Mouse (Mus musculus): Measurements from ENCODE around the gene 1600002K03Rik. TPM values are rescaled to one million over a fixed set of nuclear protein-coding genes. Genes with fewer than 3 reads are reported as not detected.
A peak's percentile ranks its signal among the peaks of the same experiment; 100 is the strongest.

The 1600002K03Rik gene
- polyA plus RNA-seq, 1 experiment from 2014 or later = 11.0 TPM

GRCm38 (mm10) chr10:80150226-80151210 lies 22.2 kb upstream of the 1600002K03Rik start:
- DNase-seq (ENCODE audit: low spot score) (peak; percentile 81), ATAC-seq (ENCODE audit: low read depth) (no peak)
- H3K9me3 ChIP-seq (ENCODE audit: control insufficient read depth, low read length) = no peaks in the 10 kb centered on the region
- H3K4me1 ChIP-seq (ENCODE audit: control insufficient read depth, insufficient read depth, low read length) = peaks cover 18% of the 10 kb centered on the region
- H3K36me3 ChIP-seq (ENCODE audit: control insufficient read depth, insufficient read depth, low read length) = peaks cover 60% of the 10 kb centered on the region
- H3K4me2 ChIP-seq (ENCODE audit: low read depth, low read length) = peak overlapping the region; percentile 93
- peak overlapping the region; percentile 98 for H3K27ac ChIP-seq (replicated peaks; ENCODE audit: low read depth, low read length)
- H3K27me3 ChIP-seq (replicated peaks; ENCODE audit: control insufficient read depth, insufficient read depth, low read length) = no peaks in the 10 kb centered on the region
- under 1% methylated on average over 32 of the region's 71 CpGs for WGBS
- H3K4me3 ChIP-seq (ENCODE audit: low read depth, low read length) = peak overlapping the region; percentile 85
- peak overlapping the region; percentile 98 for H3K9ac ChIP-seq (ENCODE audit: low read depth, low read length)

- Histone ChIP-seq H3K9ac (ENCODE audit: low read depth, low read length) (peak overlapping the region; percentile 98), H3K4me1 (ENCODE audit: control insufficient read depth, insufficient read depth, low read length) (peaks cover 22% of the 10 kb centered on the region), H3K27me3 (replicated peaks; ENCODE audit: control insufficient read depth, insufficient read depth, low read length) (no peaks in the 10 kb centered on the region), H3K4me2 (ENCODE audit: low read depth, low read length) (peak overlapping the region; percentile 93), H3K36me3 (ENCODE audit: control insufficient read depth, insufficient read depth, low read length) (peaks cover 62% of the 10 kb centered on the region), H3K4me3 (ENCODE audit: low read depth, low read length) (peak overlapping the region; percentile 85), H3K9me3 (ENCODE audit: control insufficient read depth, low read length) (no peaks in the 10 kb centered on the region), H3K27ac (replicated peaks; ENCODE audit: low read depth, low read length) (peak overlapping the region; percentile 98)
- ATAC-seq (ENCODE audit: low read depth) = no peak
- under 1% methylated on average over 18 of the region's 26 CpGs for WGBS
- peak; percentile 67 for DNase-seq (ENCODE audit: low spot score)
Measured at GRCm38 (mm10) chr10:80151211-80152034, 21.3 kb upstream of the 1600002K03Rik start.

GRCm38 (mm10) chr10:80152071-80152872 lies 20.5 kb upstream of the 1600002K03Rik start:
- Histone ChIP-seq H3K4me2 (ENCODE audit: low read depth, low read length) (peak overlapping the region; percentile 93), H3K9me3 (ENCODE audit: control insufficient read depth, low read length) (no peaks in the 10 kb centered on the region), H3K9ac (ENCODE audit: low read depth, low read length) (peak overlapping the region; percentile 98), H3K27ac (replicated peaks; ENCODE audit: low read depth, low read length) (peak overlapping the region; percentile 98), H3K27me3 (replicated peaks; ENCODE audit: control insufficient read depth, insufficient read depth, low read length) (no peaks in the 10 kb centered on the region), H3K4me3 (ENCODE audit: low read depth, low read length) (peak overlapping the region; percentile 85), H3K4me1 (ENCODE audit: control insufficient read depth, insufficient read depth, low read length) (peaks cover 23% of the 10 kb centered on the region), H3K36me3 (ENCODE audit: control insufficient read depth, insufficient read depth, low read length) (peaks cover 71% of the 10 kb centered on the region)
- WGBS = 3% methylated on average over 13 of the region's 15 CpGs
- DNase-seq (ENCODE audit: low spot score) (peak; percentile 79), ATAC-seq (ENCODE audit: low read depth) (no peak)

- Histone ChIP-seq H3K4me2 (ENCODE audit: low read depth, low read length) (peak overlapping the region; percentile 93), H3K9me3 (ENCODE audit: control insufficient read depth, low read length) (no peaks in the 10 kb centered on the region), H3K27ac (replicated peaks; ENCODE audit: low read depth, low read length) (peak overlapping the region; percentile 98), H3K4me1 (ENCODE audit: control insufficient read depth, insufficient read depth, low read length) (peaks cover 23% of the 10 kb centered on the region), H3K36me3 (ENCODE audit: control insufficient read depth, insufficient read depth, low read length) (peaks cover 75% of the 10 kb centered on the region), H3K27me3 (replicated peaks; ENCODE audit: control insufficient read depth, insufficient read depth, low read length) (no peaks in the 10 kb centered on the region), H3K9ac (ENCODE audit: low read depth, low read length) (peak overlapping the region; percentile 98), H3K4me3 (ENCODE audit: low read depth, low read length) (peak overlapping the region; percentile 85)
- whole genome bisulfite sequencing = 16% methylated on average over 3 of the region's 3 CpGs
- no peak for ATAC-seq (ENCODE audit: low read depth)
- DNase-seq (ENCODE audit: low spot score) = no peak
Measured at GRCm38 (mm10) chr10:80152873-80153260, 19.9 kb upstream of the 1600002K03Rik start.

- no peaks in the 10 kb centered on the region for H3K27me3 ChIP-seq (replicated peaks; ENCODE audit: control insufficient read depth, insufficient read depth, low read length)
- no peak for DNase-seq (ENCODE audit: low spot score)
- 82% methylated on average over 17 of the region's 19 CpGs for WGBS
- peak overlapping the region; percentile 14; the same call in 1 of the 2 replicates for H3K4me3 ChIP-seq (ENCODE audit: low read depth, low read length)
- peak overlapping the region; percentile 11; the same call in 1 of the 2 replicates for H3K9ac ChIP-seq (ENCODE audit: low read depth, low read length)
- no peak for ATAC-seq (ENCODE audit: low read depth)
- H3K4me2 ChIP-seq (ENCODE audit: low read depth, low read length) = peak overlapping the region; percentile 93; the same call in 1 of the 2 replicates
- H3K27ac ChIP-seq (replicated peaks; ENCODE audit: low read depth, low read length) = peak overlapping the region; percentile 25; the same call in 1 of the 2 replicates
- H3K36me3 ChIP-seq (ENCODE audit: control insufficient read depth, insufficient read depth, low read length) = peaks cover 75% of the 10 kb centered on the region
- no peaks in the 10 kb centered on the region for H3K9me3 ChIP-seq (ENCODE audit: control insufficient read depth, low read length)
- peaks cover 28% of the 10 kb centered on the region for H3K4me1 ChIP-seq (ENCODE audit: control insufficient read depth, insufficient read depth, low read length)
Measured at GRCm38 (mm10) chr10:80153713-80154112, 19.0 kb upstream of the 1600002K03Rik start.

GRCm38 (mm10) chr10:80154384-80154783 lies 18.4 kb upstream of the 1600002K03Rik start:
- 0 out of 2 replicates have a peak overlapping the region, but pooled peaks have one; percentile 23 for H3K9ac ChIP-seq (ENCODE audit: low read depth, low read length)
- peaks cover 34% of the 10 kb centered on the region for H3K4me1 ChIP-seq (ENCODE audit: control insufficient read depth, insufficient read depth, low read length)
- no peak overlapping the region for H3K4me3 ChIP-seq (ENCODE audit: low read depth, low read length)
- no peak overlapping the region for H3K4me2 ChIP-seq (ENCODE audit: low read depth, low read length)
- DNase-seq (ENCODE audit: low spot score) = no peak
- peaks cover 75% of the 10 kb centered on the region for H3K36me3 ChIP-seq (ENCODE audit: control insufficient read depth, insufficient read depth, low read length)
- no peaks in the 10 kb centered on the region for H3K27me3 ChIP-seq (replicated peaks; ENCODE audit: control insufficient read depth, insufficient read depth, low read length)
- H3K27ac ChIP-seq (replicated peaks; ENCODE audit: low read depth, low read length) = 0 out of 2 replicates have a peak overlapping the region, but pooled peaks have one; percentile 24
- ATAC-seq (ENCODE audit: low read depth) = no peak
- 75% methylated on average over 7 of the region's 7 CpGs for WGBS
- no peaks in the 10 kb centered on the region for H3K9me3 ChIP-seq (ENCODE audit: control insufficient read depth, low read length)

GRCm38 (mm10) chr10:80155277-80155676 lies 17.5 kb upstream of the 1600002K03Rik start:
- Histone ChIP-seq H3K27ac (replicated peaks; ENCODE audit: low read depth, low read length) (no peak overlapping the region), H3K4me1 (ENCODE audit: control insufficient read depth, insufficient read depth, low read length) (peaks cover 36% of the 10 kb centered on the region), H3K36me3 (ENCODE audit: control insufficient read depth, insufficient read depth, low read length) (peaks cover 68% of the 10 kb centered on the region), H3K9ac (ENCODE audit: low read depth, low read length) (no peak overlapping the region), H3K4me3 (ENCODE audit: low read depth, low read length) (no peak overlapping the region), H3K4me2 (ENCODE audit: low read depth, low read length) (no peak overlapping the region), H3K9me3 (ENCODE audit: control insufficient read depth, low read length) (no peaks in the 10 kb centered on the region), H3K27me3 (replicated peaks; ENCODE audit: control insufficient read depth, insufficient read depth, low read length) (no peaks in the 10 kb centered on the region)
- DNase-seq (ENCODE audit: low spot score) (no peak), ATAC-seq (ENCODE audit: low read depth) (no peak)
- 23% methylated on average over 1 of the region's 1 CpGs for WGBS
